Mouse (Mus musculus) layer of hippocampus, adult 18-20 months (tissue): ENCODE data around the gene Socs7. TPM values are rescaled to one million over a fixed set of nuclear protein-coding genes. Genes with fewer than 3 reads are reported as not detected.

ENCODE experiments used
- DNase-seq, 2 experiments: peaks; one replicate each; pipeline ENCODE4 v3.0.0; 2022; ENCODE audit warnings: low spot score in 2 of 2
- total RNA-seq, 2 experiments: library from RNA; stranded (reverse); gene quantifications; 2 replicates each; pipeline ENCODE4 v1.2.3; 2021

Gene Socs7
- total RNA-seq, 2 experiments from 2014 or later, result 81.5 to 85.4 TPM

- DNase-seq, result no peak
Observed at GRCm38 (mm10) chr11:97383017-97383416, 20.7 kb downstream of the Socs7 start.

- DNase-seq, result no peak
Observed at GRCm38 (mm10) chr11:97383764-97384163, 21.4 kb downstream of the Socs7 start.

GRCm38 (mm10) chr11:97387811-97388210 lies 25.5 kb downstream of the Socs7 start:
- no peak for DNase-seq

GRCm38 (mm10) chr11:97389127-97389526 lies 26.8 kb downstream of the Socs7 start:
- no peak for DNase-seq

- no peak for DNase-seq
Observed at GRCm38 (mm10) chr11:97393658-97394057, 31.3 kb downstream of the Socs7 start.

- peak; percentile 58 to 71 for DNase-seq
Observed at GRCm38 (mm10) chr11:97394146-97394545, 31.8 kb downstream of the Socs7 start.

GRCm38 (mm10) chr11:97398506-97398905 lies 36.2 kb downstream of the Socs7 start:
- no peak for DNase-seq

GRCm38 (mm10) chr11:97399958-97400710 lies 37.8 kb downstream of the Socs7 start:
- DNase-seq, result peak; percentile 73 to 90

GRCm38 (mm10) chr11:97401082-97401481 lies 38.7 kb downstream of the Socs7 start:
- peak; percentile 69 to 78 for DNase-seq

- no peak for DNase-seq
Observed at GRCm38 (mm10) chr11:97401686-97402435, 39.5 kb downstream of the Socs7 start.

GRCm38 (mm10) chr11:97402746-97403145 lies 40.4 kb downstream of the Socs7 start:
- no peak for DNase-seq

GRCm38 (mm10) chr11:97403614-97404183 lies 41.3 kb downstream of the Socs7 start:
- DNase-seq, result no peak

GRCm38 (mm10) chr11:97404184-97404760 lies 41.9 kb downstream of the Socs7 start:
- DNase-seq, result peak in 1 of 2 experiments; percentile 64

- DNase-seq, result no peak
Observed at GRCm38 (mm10) chr11:97404761-97405190, 42.4 kb downstream of the Socs7 start.

GRCm38 (mm10) chr11:97406094-97406951 lies 44.0 kb downstream of the Socs7 start:
- no peak for DNase-seq

- DNase-seq, result no peak
Observed at GRCm38 (mm10) chr11:97407456-97407855, 45.1 kb downstream of the Socs7 start.

- DNase-seq, result peak in 1 of 2 experiments; percentile 84
Observed at GRCm38 (mm10) chr11:97408171-97408570, 45.8 kb downstream of the Socs7 start.

- DNase-seq, result no peak
Observed at GRCm38 (mm10) chr11:97410958-97411357, 48.6 kb downstream of the Socs7 start.

GRCm38 (mm10) chr11:97412117-97412516 lies 49.8 kb downstream of the Socs7 start:
- no peak for DNase-seq

GRCm38 (mm10) chr11:97412808-97413347 lies 50.5 kb downstream of the Socs7 start:
- DNase-seq, result no peak
